ENCODE assay signal across 7 mouse cellular contexts in genomic region chr19:60790551-60791161, GRCm38 (mm10). TPM values are rescaled to one million over a fixed set of nuclear protein-coding genes. Genes with fewer than 3 reads are reported as not detected.
DNase-seq lines count a peak whose midpoint lies in the region; ATAC-seq lines count a peak whose summit lies in the region.

TSS of gene Eif3a (minus strand) at chr19:60790658.

- H3K4me1 ChIP-seq in embryonic facial prominence, embryonic 11.5 days (ENCODE audit: control insufficient read depth, insufficient read depth, low read length): no peaks in the 10 kb centered on the region
- peaks cover 3% of the 10 kb centered on the region; the same call in 1 of the 2 replicates for H3K4me1 ChIP-seq in limb, embryonic 11.5 days (ENCODE audit: control insufficient read depth, insufficient read depth, low read length)
- peaks cover 20% of the 10 kb centered on the region for H3K4me1 ChIP-seq in midbrain, embryonic 14.5 days (ENCODE audit: control insufficient read depth, insufficient read depth, low read length)

- peak; percentile 96 for ATAC-seq in embryonic facial prominence, embryonic 11.5 days (replicated peaks; ENCODE audit: insufficient number of reproducible peaks, low FRiP score, low TSS enrichment, low read depth)
- ATAC-seq in limb, embryonic 11.5 days (ENCODE audit: insufficient number of reproducible peaks, low FRiP score, low TSS enrichment, low read depth): peak; percentile 92
- ATAC-seq in midbrain, embryonic 14.5 days (ENCODE audit: low FRiP score, low TSS enrichment): peak; percentile 96

- H3K4me3 ChIP-seq in embryonic facial prominence, embryonic 11.5 days (ENCODE audit: low read depth, low read length): peak within 1 kb of the TSS; percentile 98
- H3K4me3 ChIP-seq in limb, embryonic 11.5 days (ENCODE audit: low read depth, low read length): peak within 1 kb of the TSS; percentile 99
- H3K4me3 ChIP-seq in midbrain, embryonic 14.5 days (replicated peaks; ENCODE audit: low read depth, low read length): peak within 1 kb of the TSS; percentile 99

- no peaks in the 10 kb centered on the region for H3K9me3 ChIP-seq in embryonic facial prominence, embryonic 11.5 days (replicated peaks; ENCODE audit: control insufficient read depth, low read length)
- H3K9me3 ChIP-seq in limb, embryonic 11.5 days (ENCODE audit: control insufficient read depth, low read length): no peaks in the 10 kb centered on the region
- H3K9me3 ChIP-seq in midbrain, embryonic 14.5 days (ENCODE audit: control insufficient read depth, low read length): no peaks in the 10 kb centered on the region

- no peaks in the 10 kb centered on the region for H3K27me3 ChIP-seq in embryonic facial prominence, embryonic 11.5 days (ENCODE audit: control insufficient read depth, insufficient read depth, low read length)
- no peaks in the 10 kb centered on the region for H3K27me3 ChIP-seq in limb, embryonic 11.5 days (ENCODE audit: control insufficient read depth, insufficient read depth, low read length)
- no peaks in the 10 kb centered on the region for H3K27me3 ChIP-seq in midbrain, embryonic 14.5 days (ENCODE audit: control insufficient read depth, insufficient read depth, low read length)

- DNase-seq in adrenal gland, postnatal 14 days: peak; percentile 97
- DNase-seq in embryonic facial prominence, embryonic 11.5 days (ENCODE audit: low spot score): peak; percentile 96
- DNase-seq in heart, adult 11 months: peak; percentile 99
- peak; percentile 93 for DNase-seq in kidney, adult 18-20 months
- DNase-seq in limb, embryonic 11.5 days (ENCODE audit: low spot score): peak; percentile 94
- peak; percentile 98 for DNase-seq in midbrain, embryonic 14.5 days
- peak; percentile 90 for DNase-seq in spleen, adult 18-20 months

- whole genome bisulfite sequencing in embryonic facial prominence, embryonic 11.5 days: under 1% methylated on average over 52 of the region's 57 CpGs
- WGBS in limb, embryonic 11.5 days: under 1% methylated on average over 57 of the region's 57 CpGs
- WGBS in midbrain, embryonic 14.5 days: under 1% methylated on average over 57 of the region's 57 CpGs

- peak within 1 kb of the TSS; percentile 98 for H3K27ac ChIP-seq in embryonic facial prominence, embryonic 11.5 days (replicated peaks; ENCODE audit: low read depth, low read length)
- peak within 1 kb of the TSS; percentile 96 for H3K27ac ChIP-seq in limb, embryonic 11.5 days (replicated peaks; ENCODE audit: low read depth, low read length)
- peak within 1 kb of the TSS; percentile 94 for H3K27ac ChIP-seq in midbrain, embryonic 14.5 days (replicated peaks; ENCODE audit: low read depth, low read length)

- no peaks in the 10 kb centered on the region for H3K36me3 ChIP-seq in embryonic facial prominence, embryonic 11.5 days (replicated peaks; ENCODE audit: control insufficient read depth, insufficient read depth, low read depth, low read length)
- H3K36me3 ChIP-seq in limb, embryonic 11.5 days (ENCODE audit: control insufficient read depth, insufficient read depth, low read length): no peaks in the 10 kb centered on the region
- H3K36me3 ChIP-seq in midbrain, embryonic 14.5 days (ENCODE audit: control insufficient read depth, insufficient read depth, low read length): no peaks in the 10 kb centered on the region

- peak within 1 kb of the TSS; percentile 47 for H3K4me2 ChIP-seq in embryonic facial prominence, embryonic 11.5 days (ENCODE audit: low read depth, low read length)
- peak within 1 kb of the TSS; percentile 47 for H3K4me2 ChIP-seq in limb, embryonic 11.5 days (ENCODE audit: low read depth, severe bottlenecking)
- peak within 1 kb of the TSS; percentile 69 for H3K4me2 ChIP-seq in midbrain, embryonic 14.5 days (ENCODE audit: low read length)

- H3K9ac ChIP-seq in embryonic facial prominence, embryonic 11.5 days (replicated peaks; ENCODE audit: low read length): peak within 1 kb of the TSS; percentile 100
- H3K9ac ChIP-seq in limb, embryonic 11.5 days (ENCODE audit: low read length): peak within 1 kb of the TSS; percentile 100
- H3K9ac ChIP-seq in midbrain, embryonic 14.5 days (replicated peaks; ENCODE audit: low read length): peak within 1 kb of the TSS; percentile 99

RNA-seq across cellular contexts. Expression of gene Eif3a, which starts in this region (rescaled TPM):
- 166 and 178 TPM in 2 replicates for total RNA-seq in adrenal gland, postnatal 14 days (2021)
- 184 and 200 TPM in 2 replicates for polyA plus RNA-seq in embryonic facial prominence, embryonic 11.5 days (2014; fragmentation: Nextera tagmentation; extraction: Ambion mirVana)
- polyA plus RNA-seq in limb, embryonic 11.5 days (2014; fragmentation: Nextera tagmentation; extraction: Ambion mirVana): 200 and 207 TPM in 2 replicates
- 122 and 140 TPM in 2 replicates for polyA plus RNA-seq in midbrain, embryonic 14.5 days (2014; fragmentation: Nextera tagmentation; extraction: Ambion mirVana)

Comparison
In these comparisons a context has a peak if more than half of its experiments do, and no peak if none do; other contexts are left out.
1. Peak in every context shown above with its lines: DNase-seq, ATAC-seq, H3K4me3 ChIP-seq and H3K27ac ChIP-seq.